Mouse (Mus musculus): ENCODE data around the gene Homer3. TPM values are rescaled to one million over a fixed set of nuclear protein-coding genes. Genes with fewer than 3 reads are reported as not detected.

Gene Homer3
- polyA plus RNA-seq (2017; shearing (Covaris generic)) = 1 to 10 TPM in 1 of 2 experiments, under 1 TPM in 1; 0.62 to 1.6 TPM

GRCm38 (mm10) chr8:70282603-70283135 is at the start of gene Homer3:
Gene Homer3, plus strand, starts transcription at chr8:70282827.
- ATAC-seq = peak; percentile 86

DNA sequence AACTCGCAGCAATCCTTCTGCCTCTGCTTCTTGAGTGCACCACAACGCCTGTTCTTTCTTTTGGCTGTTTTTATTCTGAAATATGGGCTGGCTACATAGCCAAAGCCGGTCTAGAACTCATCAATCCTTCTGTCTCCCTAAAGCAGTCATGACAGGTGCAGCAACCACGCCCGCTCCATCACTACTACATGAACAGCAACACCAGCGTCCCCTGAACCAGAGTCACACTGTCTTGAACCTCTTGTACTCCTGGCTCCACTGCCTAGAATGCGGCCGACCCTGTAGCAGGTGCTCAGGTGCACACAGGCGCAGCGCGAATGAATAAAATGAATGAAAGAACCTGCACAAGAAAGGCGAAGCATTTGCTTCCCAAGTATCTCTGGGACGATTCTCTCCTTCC is 49.0 kb upstream of the Homer3 start:
- ATAC-seq = no peak

DNA sequence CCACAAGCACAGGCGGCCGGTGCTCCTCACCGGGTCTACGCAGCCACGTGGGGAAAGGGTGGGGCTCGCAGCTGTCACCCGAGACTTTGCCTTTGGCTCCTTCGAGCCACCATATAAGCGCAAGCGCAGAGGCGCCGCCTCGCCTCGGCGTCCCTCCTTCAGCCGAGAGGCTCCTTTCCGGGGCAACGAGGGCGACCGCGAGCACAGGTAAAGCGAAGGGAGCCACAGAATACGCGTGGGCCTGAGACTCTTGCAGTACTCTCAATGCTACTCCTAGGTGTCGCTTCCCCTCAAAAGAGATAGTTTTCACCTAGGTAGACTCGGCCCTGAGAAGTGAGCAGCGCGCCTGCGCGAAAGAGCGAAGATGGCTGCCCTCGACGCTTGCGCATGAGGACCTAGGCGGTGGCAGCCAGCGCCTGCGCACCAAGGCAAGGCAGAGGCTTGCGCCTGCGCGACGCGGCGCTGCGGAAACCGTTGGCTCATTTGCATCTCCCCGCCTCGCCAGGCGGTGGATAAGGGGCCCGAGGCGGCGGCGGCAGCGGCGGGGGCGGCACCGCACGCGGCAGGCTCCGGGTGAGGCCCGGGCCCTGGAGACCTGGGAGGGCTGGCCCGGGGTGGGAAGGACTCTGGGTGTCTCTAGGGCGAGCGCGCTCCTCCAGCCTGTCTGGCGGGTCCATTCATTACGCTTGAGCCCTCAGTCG is 48.4 kb upstream of the Homer3 start, which contains the start of the genes Sugp2 and Armc6:
Gene Sugp2, plus strand, starts transcription at position 147 of the 701 bp plus-strand sequence.
Gene Armc6, minus strand, starts transcription at position 387 of the 701 bp plus-strand sequence.
- peak; percentile 89 for ATAC-seq

GRCm38 (mm10) chr8:70234781-70235128 is 47.9 kb upstream of the Homer3 start:
- ATAC-seq = no peak

DNA sequence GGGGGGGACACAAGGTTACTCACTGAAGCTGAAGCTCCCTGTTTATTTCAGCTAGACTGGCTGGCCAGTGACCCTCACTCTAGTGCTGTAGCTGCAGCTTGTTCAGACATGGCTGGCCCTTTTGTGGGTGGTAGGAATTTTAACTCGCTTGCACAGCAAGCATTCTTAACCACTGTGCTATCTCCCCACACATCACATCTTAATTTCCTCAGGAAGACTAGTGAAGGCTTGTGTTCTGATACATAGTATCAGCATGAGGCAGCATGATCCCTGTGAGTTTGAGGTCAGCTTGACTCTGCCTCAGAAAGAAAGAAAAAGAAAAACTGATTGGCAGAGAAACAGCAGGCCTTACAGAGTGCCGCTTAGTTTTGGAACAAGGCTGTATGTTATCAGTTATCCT is 44.8 kb upstream of the Homer3 start:
- no peak for ATAC-seq

- no peak for ATAC-seq
These were observed 42.0 kb upstream of the Homer3 start for GRCm38 (mm10) chr8:70240642-70241041.

- no peak for ATAC-seq
These were observed 36.0 kb upstream of the Homer3 start for GRCm38 (mm10) chr8:70246622-70247021.

DNA sequence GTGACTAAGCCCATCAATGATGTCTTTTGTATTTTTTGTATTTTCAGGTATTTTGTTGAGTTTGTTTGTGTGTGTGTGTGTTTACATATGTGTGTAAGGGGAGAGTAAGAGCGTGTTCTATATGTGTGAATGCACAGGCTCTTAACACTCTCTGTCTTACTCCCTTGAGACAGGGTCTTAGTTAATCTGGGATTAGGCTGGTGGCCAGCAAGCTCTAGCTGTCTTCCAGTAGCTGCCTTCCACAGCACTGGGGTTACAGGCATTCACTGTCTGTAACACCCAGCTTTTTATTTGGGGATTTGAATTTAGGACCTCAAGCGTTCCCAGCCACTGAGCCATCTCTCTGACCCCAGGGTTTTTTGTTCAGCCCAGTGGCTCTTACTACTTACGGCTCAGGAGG is 34.8 kb upstream of the Homer3 start:
- no peak for ATAC-seq

DNA sequence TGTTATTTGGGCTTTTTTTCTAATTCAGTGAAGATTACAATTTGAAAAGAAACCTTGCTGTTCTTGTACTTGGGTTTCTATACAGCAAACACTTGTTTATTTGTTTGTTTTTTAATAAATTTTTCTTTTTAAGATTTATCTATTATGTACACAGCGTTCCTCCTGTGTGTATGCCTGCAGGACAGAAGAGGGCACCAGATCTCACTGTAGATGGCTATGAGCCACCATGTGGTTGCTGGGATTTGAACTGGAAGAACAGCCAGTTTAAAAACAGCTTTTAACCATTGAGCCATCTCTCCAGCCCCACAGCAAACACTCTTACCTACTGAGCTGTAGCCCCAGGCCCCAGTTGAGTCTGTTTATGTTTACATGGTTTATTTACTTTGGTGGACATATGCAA is 28.0 kb upstream of the Homer3 start:
- no peak for ATAC-seq

DNA sequence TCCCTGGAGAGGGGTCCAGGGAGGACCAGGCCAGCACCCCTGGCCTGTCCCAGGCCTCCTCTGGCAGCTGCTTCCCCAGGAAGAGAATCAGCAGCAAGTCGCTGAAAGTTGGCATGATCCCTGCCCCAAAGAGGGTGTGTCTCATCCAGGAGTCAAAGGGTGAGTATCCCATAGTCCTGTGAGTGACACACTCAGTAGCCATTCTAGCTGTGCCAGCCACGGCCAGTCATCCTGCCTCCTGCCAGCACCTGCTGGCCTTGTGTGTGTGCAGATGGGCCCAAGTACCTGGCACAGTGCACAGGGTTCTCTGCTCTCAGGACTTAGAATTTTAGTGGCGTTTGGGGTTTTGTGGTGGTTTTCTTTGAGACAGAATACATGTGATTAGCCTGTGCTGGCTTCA is 25.2 kb upstream of the Homer3 start:
- ATAC-seq = no peak

GRCm38 (mm10) chr8:70258600-70258999 is 24.0 kb upstream of the Homer3 start:
- ATAC-seq = no peak

- no peak for ATAC-seq
These were observed 23.6 kb upstream of the Homer3 start for GRCm38 (mm10) chr8:70259043-70259442.

DNA sequence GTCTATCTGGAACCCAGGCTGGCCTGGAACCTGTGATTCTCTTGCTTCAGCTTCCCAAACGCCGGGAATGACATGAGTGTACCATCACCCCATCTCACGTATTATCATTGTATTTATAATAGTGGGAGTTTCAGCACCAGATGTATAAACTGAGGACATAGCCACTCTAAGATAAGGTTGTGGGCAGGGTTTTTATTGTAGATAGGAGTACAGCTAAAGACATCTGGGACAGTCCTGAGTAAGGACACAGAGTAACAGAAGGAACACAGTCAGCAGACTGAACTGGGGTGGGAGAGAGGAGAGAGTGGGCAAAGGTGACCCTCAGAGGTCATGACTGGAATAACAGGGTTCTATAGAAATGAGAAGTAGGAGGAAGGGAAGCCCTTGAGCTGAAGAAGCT is 15.0 kb upstream of the Homer3 start:
- no peak for ATAC-seq

DNA sequence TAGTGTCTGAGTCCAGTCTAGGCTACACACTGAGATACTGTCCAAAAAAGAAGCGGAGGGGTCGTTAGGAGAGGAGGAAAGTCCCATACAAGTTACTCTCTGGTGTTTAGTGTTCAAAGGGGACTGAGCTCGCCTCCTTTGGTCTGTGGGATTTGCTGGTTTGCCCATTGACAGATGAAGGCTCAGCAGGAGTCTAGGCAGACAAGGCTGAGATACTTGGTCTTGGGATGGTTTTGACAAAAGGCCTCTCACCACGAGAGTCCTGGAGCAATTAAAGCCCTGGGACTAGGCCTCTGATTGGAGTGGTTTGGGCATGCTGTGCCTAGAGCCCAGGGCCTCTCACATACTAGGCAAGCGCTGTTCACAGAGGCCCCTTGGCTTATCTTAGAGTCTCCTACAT is 14.3 kb upstream of the Homer3 start:
- no peak for ATAC-seq

GRCm38 (mm10) chr8:70268799-70269565 is 13.6 kb upstream of the Homer3 start:
- ATAC-seq = no peak

DNA sequence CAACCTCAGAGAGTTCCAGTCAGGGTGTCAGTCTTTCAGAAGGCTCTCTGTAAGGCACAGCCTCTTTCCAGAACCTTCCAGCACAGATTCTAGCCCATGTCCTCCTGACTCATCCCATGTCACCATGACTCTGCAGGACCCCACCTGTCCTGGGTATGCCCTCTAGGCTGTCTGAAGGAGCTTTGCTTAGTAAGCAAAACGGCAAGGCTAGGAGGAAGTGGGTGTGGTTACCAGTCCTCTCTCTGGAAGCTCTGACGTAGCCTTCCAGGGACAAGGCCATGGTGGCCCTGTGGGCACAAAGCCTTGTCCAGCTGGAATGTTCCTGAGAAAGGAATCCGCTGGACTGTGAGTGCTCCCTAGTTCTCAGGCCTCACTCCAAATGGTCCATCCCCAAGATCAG is 9.7 kb upstream of the Homer3 start:
- peak; percentile 32 for ATAC-seq

- no peak for ATAC-seq
These were observed 8.3 kb upstream of the Homer3 start for GRCm38 (mm10) chr8:70274350-70274749.

DNA sequence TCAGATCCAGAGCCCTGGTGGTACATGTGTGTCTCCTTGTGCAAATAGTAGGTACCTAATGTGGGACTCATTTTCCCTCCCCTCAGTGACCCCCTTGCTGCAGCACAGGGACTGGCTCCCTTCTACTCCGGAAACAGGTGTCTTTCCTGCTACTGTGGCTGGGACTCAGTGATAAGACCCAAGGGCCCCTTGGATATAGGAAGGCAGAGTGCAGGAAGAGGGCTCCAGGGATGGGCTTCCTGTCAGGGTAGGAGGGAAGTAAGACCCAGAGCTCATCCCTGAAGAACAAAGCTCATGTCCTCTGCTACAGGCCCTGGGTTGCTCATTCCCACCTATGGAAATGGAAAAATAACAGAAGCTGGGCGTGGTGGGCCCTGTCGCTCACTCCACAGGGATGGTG is 6.2 kb upstream of the Homer3 start:
- no peak for ATAC-seq

DNA sequence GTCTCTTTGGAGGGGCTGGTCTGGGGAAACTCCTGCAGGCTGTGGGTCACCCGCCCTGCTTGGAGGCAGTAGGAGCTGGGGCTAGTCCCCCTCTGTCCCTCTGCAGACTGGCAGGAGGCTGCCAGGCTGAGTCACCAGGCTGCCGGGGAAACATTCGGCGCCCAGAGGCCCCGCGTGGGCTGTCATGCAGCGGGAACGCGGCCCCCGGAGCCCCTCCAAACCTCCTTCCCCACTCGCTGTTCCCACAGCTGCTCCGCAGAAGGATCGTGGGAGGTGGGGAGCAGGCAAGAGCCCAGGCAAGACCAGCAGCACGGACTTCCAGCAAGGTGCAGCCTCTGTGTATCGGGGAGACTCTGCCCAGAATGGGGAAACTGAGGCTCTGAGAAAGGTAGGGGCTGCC is 4.5 kb upstream of the Homer3 start:
- no peak for ATAC-seq

GRCm38 (mm10) chr8:70279266-70279665 is 3.4 kb upstream of the Homer3 start:
- no peak for ATAC-seq

DNA sequence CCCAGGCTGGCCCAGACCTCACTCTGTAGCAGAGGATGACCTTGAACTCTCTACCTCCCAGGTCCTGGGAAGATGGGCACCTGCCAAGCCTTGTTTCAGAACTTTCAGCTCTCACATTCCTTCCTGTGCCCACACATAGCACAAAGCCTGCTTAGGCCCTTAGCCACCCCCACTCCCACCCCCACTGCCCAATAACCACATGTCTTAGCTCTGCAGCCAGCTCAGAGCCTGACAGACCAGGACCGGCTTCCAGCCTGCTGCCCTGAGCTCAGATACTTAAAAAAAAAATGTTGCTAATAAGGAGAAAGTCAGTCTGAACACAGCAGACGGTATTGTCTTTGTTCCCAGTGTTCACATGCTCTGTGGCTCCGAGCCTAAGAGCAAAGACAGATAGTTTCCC is 1.6 kb upstream of the Homer3 start:
- ATAC-seq = no peak

- peak; percentile 44 for ATAC-seq
These were observed 780 bp downstream of the Homer3 start for GRCm38 (mm10) chr8:70283136-70284077.

GRCm38 (mm10) chr8:70284421-70284820 is 1.8 kb downstream of the Homer3 start:
- ATAC-seq = no peak
